Mouse (Mus musculus) cerebellum, adult 2 months (tissue): Measurements from ENCODE around the gene Adprh.

Source experiments
- CTCF ChIP-seq: fragments of 200-500 bp; IDR thresholded peaks from 2 replicates; pipeline ENCODE4 v1.5.1; 2011; ENCODE audit warnings: low read depth, mild to moderate bottlenecking, control low read depth, low read length, moderate library complexity, borderline replicate concordance; ENCODE audit not compliant: insufficient read depth
- POLR2A ChIP-seq: fragments of 200-500 bp; IDR thresholded peaks from 2 replicates; pipeline ENCODE4 v1.6.1; 2011; ENCODE audit warnings: low read length, control low read depth, borderline replicate concordance; ENCODE audit not compliant: insufficient read depth

DNA sequence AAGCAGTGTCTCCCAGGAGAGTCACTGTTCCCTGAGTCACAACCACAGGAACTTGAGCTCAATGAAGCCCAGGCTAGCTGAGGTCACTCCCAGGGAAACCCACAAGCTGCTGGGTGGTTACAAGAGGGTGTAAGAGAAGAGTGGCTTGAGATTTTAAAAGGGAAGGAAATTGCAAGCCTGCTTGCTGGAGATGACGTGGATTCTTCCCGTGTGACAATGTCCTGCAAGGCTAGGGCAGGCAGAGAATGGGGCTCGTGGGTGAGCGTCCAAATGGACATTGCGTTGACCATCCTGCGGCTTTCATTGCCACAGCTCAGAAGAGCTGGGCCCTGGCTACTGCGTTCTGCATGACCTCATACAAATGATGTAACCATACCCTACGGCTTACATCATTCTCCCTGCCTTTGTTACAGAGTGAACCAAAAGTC is 58.3 kb downstream of the Adprh start:
- TF ChIP-seq CTCF (no peak), POLR2A (no peak)
